Mouse (Mus musculus): ENCODE data around the gene Rfx1. TPM values are rescaled to one million over a fixed set of nuclear protein-coding genes. Genes with fewer than 3 reads are reported as not detected.
A peak's percentile ranks its signal among the peaks of the same experiment; 100 is the strongest.

Gene Rfx1
- 3.6 and 3.9 TPM in 2 replicates for polyA plus RNA-seq (2015; fragmentation: Nextera tagmentation; extraction: Ambion mirVana)

GRCm38 (mm10) chr8:84066291-84066930 is at the start of gene Rfx1:
Gene Rfx1 (plus strand): TSS chr8:84066834.

GRCm38 (mm10) chr8:84021096-84021495 is 45.5 kb upstream of the Rfx1 start, which contains the start of gene Palm3:
Gene Palm3 (plus strand): TSS chr8:84021471.

GRCm38 (mm10) chr8:84042066-84042947 is 24.3 kb upstream of the Rfx1 start, which contains the start of gene Il27ra:
Gene Il27ra (minus strand): TSS chr8:84042589.

GRCm38 (mm10) chr8:84044900-84045299 is 21.7 kb upstream of the Rfx1 start, which contains the start of gene Rln3:
Gene Rln3 (minus strand): TSS chr8:84045000.

GRCm38 (mm10) chr8:84065037-84065436 is 1.6 kb upstream of the Rfx1 start, which contains the start of gene Gm10643:
Gene Gm10643 (minus strand): TSS chr8:84065137.

GRCm38 (mm10) chr8:84104697-84105609 is 38.3 kb downstream of the Rfx1 start, which contains the start of gene Dcaf15:
Gene Dcaf15 (minus strand): TSS chr8:84104768.

GRCm38 (mm10) chr8:84125656-84126055 is 59.0 kb downstream of the Rfx1 start, which contains the start of gene Podnl1:
Gene Podnl1 (plus strand): TSS chr8:84125989.

MicroRNAs within 50 kb of the gene (microRNA counts, 519-probe panel; counts per million panel counts)
- microRNA mmu-miR-709 = 5,222 counts per million, percentile 37 among the panel's probes with 10 or more counts

Other genes with a start within 250 kb of the Rfx1 start
- 4.6 and 7.3 TPM in 2 replicates for gene Adgrl1, start 166.7 kb upstream of the Rfx1 start, polyA plus RNA-seq (2015; fragmentation: Nextera tagmentation; extraction: Ambion mirVana)
- gene Gm10644, start 111.6 kb upstream of the Rfx1 start, polyA plus RNA-seq (2015; fragmentation: Nextera tagmentation; extraction: Ambion mirVana) = 0.10 TPM in 1 of 2 replicates, not detected in the other
- gene Asf1b, start 111.3 kb upstream of the Rfx1 start, polyA plus RNA-seq (2015; fragmentation: Nextera tagmentation; extraction: Ambion mirVana) = 114 and 127 TPM in 2 replicates
- gene Prkaca, start 93.8 kb upstream of the Rfx1 start, polyA plus RNA-seq (2015; fragmentation: Nextera tagmentation; extraction: Ambion mirVana) = 37.9 and 38.8 TPM in 2 replicates
- 11.6 and 14.0 TPM in 2 replicates for gene Samd1, start 69.2 kb upstream of the Rfx1 start, polyA plus RNA-seq (2015; fragmentation: Nextera tagmentation; extraction: Ambion mirVana)
- 0.61 and 1.0 TPM in 2 replicates for gene 1700067K01Rik, start 65.3 kb upstream of the Rfx1 start, polyA plus RNA-seq (2015; fragmentation: Nextera tagmentation; extraction: Ambion mirVana)
- 0.26 and 0.28 TPM in 2 replicates for gene 2210011C24Rik, start 54.7 kb upstream of the Rfx1 start, polyA plus RNA-seq (2015; fragmentation: Nextera tagmentation; extraction: Ambion mirVana)
- gene Palm3, start 45.4 kb upstream of the Rfx1 start, polyA plus RNA-seq (2015; fragmentation: Nextera tagmentation; extraction: Ambion mirVana) = 1.0 and 1.1 TPM in 2 replicates
- gene Il27ra, start 24.2 kb upstream of the Rfx1 start, polyA plus RNA-seq (2015; fragmentation: Nextera tagmentation; extraction: Ambion mirVana) = 1.5 and 1.7 TPM in 2 replicates
- 0.22 TPM in 1 of 2 replicates, not detected in the other for gene Rln3, start 21.8 kb upstream of the Rfx1 start, polyA plus RNA-seq (2015; fragmentation: Nextera tagmentation; extraction: Ambion mirVana)
- 0.52 and 0.81 TPM in 2 replicates for gene Gm10643, start 1.7 kb upstream of the Rfx1 start, polyA plus RNA-seq (2015; fragmentation: Nextera tagmentation; extraction: Ambion mirVana)
- gene Dcaf15, start 37.9 kb downstream of the Rfx1 start, polyA plus RNA-seq (2015; fragmentation: Nextera tagmentation; extraction: Ambion mirVana) = 6.1 and 7.5 TPM in 2 replicates
- 0.19 and 0.32 TPM in 2 replicates for gene Podnl1, start 59.2 kb downstream of the Rfx1 start, polyA plus RNA-seq (2015; fragmentation: Nextera tagmentation; extraction: Ambion mirVana)
- gene Cc2d1a, start 81.1 kb downstream of the Rfx1 start, polyA plus RNA-seq (2015; fragmentation: Nextera tagmentation; extraction: Ambion mirVana) = 5.9 and 7.0 TPM in 2 replicates
- 0.29 and 0.30 TPM in 2 replicates for gene 4930432K21Rik, start 81.2 kb downstream of the Rfx1 start, polyA plus RNA-seq (2015; fragmentation: Nextera tagmentation; extraction: Ambion mirVana)
- gene Nanos3, start 118.4 kb downstream of the Rfx1 start, polyA plus RNA-seq (2015; fragmentation: Nextera tagmentation; extraction: Ambion mirVana) = 1.4 and 2.8 TPM in 2 replicates
- gene Zswim4, start 170.2 kb downstream of the Rfx1 start, polyA plus RNA-seq (2015; fragmentation: Nextera tagmentation; extraction: Ambion mirVana) = 2.5 and 3.1 TPM in 2 replicates
- 260 and 268 TPM in 2 replicates for gene D8Ertd738e, start 182.9 kb downstream of the Rfx1 start, polyA plus RNA-seq (2015; fragmentation: Nextera tagmentation; extraction: Ambion mirVana)
- 63.5 and 65.6 TPM in 2 replicates for gene Mri1, start 190.5 kb downstream of the Rfx1 start, polyA plus RNA-seq (2015; fragmentation: Nextera tagmentation; extraction: Ambion mirVana)
- 6.9 and 10.5 TPM in 2 replicates for gene Ccdc130, start 203.5 kb downstream of the Rfx1 start, polyA plus RNA-seq (2015; fragmentation: Nextera tagmentation; extraction: Ambion mirVana)

All from spleen, postnatal 0 days (tissue).